Mouse (Mus musculus) gastrocnemius, adult 18-20 months (tissue): ENCODE measurements around the gene Dnaaf3. TPM values are rescaled to one million over a fixed set of nuclear protein-coding genes. Genes with fewer than 3 reads are reported as not detected.

Source experiments
- DNase-seq: peaks from one replicate; pipeline ENCODE4 v3.0.0; 2021; ENCODE audit warnings: low spot score
- microRNA-seq: library from miRNA; unstranded; fragments of <30 nt; microRNA quantifications from one replicate; pipeline ENCODE4 v1.2.0, GENCODE M21; 2021
- total RNA-seq, 2 experiments: library from RNA; stranded (reverse); gene quantifications; 2 replicates each; pipeline ENCODE4 v1.2.3; 2021

Gene Dnaaf3
- total RNA-seq, 2 experiments from 2014 or later: not detected

GRCm38 (mm10) chr7:4500892-4501471 is 31.3 kb downstream of the Dnaaf3 start:
- DNase-seq: no peak

GRCm38 (mm10) chr7:4499034-4499433 is 33.2 kb downstream of the Dnaaf3 start:
- no peak for DNase-seq

- DNase-seq: peak; percentile 87
These were observed 34.0 kb downstream of the Dnaaf3 start for GRCm38 (mm10) chr7:4498251-4498650.

GRCm38 (mm10) chr7:4497271-4497903 is 34.9 kb downstream of the Dnaaf3 start:
- DNase-seq: no peak

GRCm38 (mm10) chr7:4496468-4496867 is 35.8 kb downstream of the Dnaaf3 start:
- no peak for DNase-seq

- DNase-seq: no peak
These were observed 38.3 kb downstream of the Dnaaf3 start for GRCm38 (mm10) chr7:4493991-4494390.

- no peak for DNase-seq
These were observed 39.7 kb downstream of the Dnaaf3 start for GRCm38 (mm10) chr7:4492284-4493224.

- DNase-seq: no peak
These were observed 40.9 kb downstream of the Dnaaf3 start for GRCm38 (mm10) chr7:4491308-4491707.

GRCm38 (mm10) chr7:4482281-4482680 is 50.0 kb downstream of the Dnaaf3 start:
- no peak for DNase-seq

- DNase-seq: no peak
These were observed 52.6 kb downstream of the Dnaaf3 start for GRCm38 (mm10) chr7:4479674-4480073.

GRCm38 (mm10) chr7:4478796-4479291 is 53.4 kb downstream of the Dnaaf3 start:
- no peak for DNase-seq

GRCm38 (mm10) chr7:4478021-4478795 is 54.0 kb downstream of the Dnaaf3 start:
- peak; percentile 77 for DNase-seq

- DNase-seq: no peak
These were observed 58.3 kb downstream of the Dnaaf3 start for GRCm38 (mm10) chr7:4473940-4474339.

Small RNA genes within 50 kb of the gene (microRNA-seq; reads per million reads assigned to microRNA genes)
- gene Gm23577: not detected

Other genes starting within 250 kb of the Dnaaf3 start
- gene Ncr1, start 194.7 kb downstream of the Dnaaf3 start, total RNA-seq: not detected
- gene Gp6, start 134.7 kb downstream of the Dnaaf3 start, total RNA-seq: not detected
- gene Rdh13, start 86.8 kb downstream of the Dnaaf3 start, total RNA-seq: 10 to 100 TPM; 12.6 to 15.4 TPM
- gene Eps8l1, start 71.8 kb downstream of the Dnaaf3 start, total RNA-seq: 1 to 10 TPM; 1.9 to 3.5 TPM
- gene Ppp1r12c, start 30.8 kb downstream of the Dnaaf3 start, total RNA-seq: 10 to 100 TPM; 15.5 to 19.0 TPM
- gene Tnnt1, start 16.1 kb downstream of the Dnaaf3 start, total RNA-seq: 100 to 1,000 TPM; 656 to 752 TPM
- gene Tnni3, start 8.2 kb downstream of the Dnaaf3 start, total RNA-seq: not detected
- gene Syt5, start 15.1 kb upstream of the Dnaaf3 start, total RNA-seq: not detected
- not detected for gene Ptprh, start 71.6 kb upstream of the Dnaaf3 start, total RNA-seq
- gene Tmem86b, start 99.0 kb upstream of the Dnaaf3 start, total RNA-seq: 1 to 10 TPM; 2.3 to 2.6 TPM
- 10 to 100 TPM; 45.8 to 46.6 TPM for gene Ppp6r1, start 126.6 kb upstream of the Dnaaf3 start, total RNA-seq
- gene Hspbp1, start 152.6 kb upstream of the Dnaaf3 start, total RNA-seq: 10 to 100 TPM; 22.1 to 23.9 TPM
- gene Brsk1, start 158.2 kb upstream of the Dnaaf3 start, total RNA-seq: under 1 TPM; 0.50 to 0.64 TPM
- gene Tmem150b, start 192.8 kb upstream of the Dnaaf3 start, total RNA-seq: not detected
- 1 to 10 TPM; 5.5 to 5.6 TPM for gene Kmt5c, start 207.7 kb upstream of the Dnaaf3 start, total RNA-seq
- 1 to 10 TPM in 1 of 2 experiments, under 1 TPM in 1; 0.87 to 1.3 TPM for gene Cox6b2, start 220.6 kb upstream of the Dnaaf3 start, total RNA-seq
- gene Fam71e2, start 238.8 kb upstream of the Dnaaf3 start, total RNA-seq: not detected